Mouse (Mus musculus): ENCODE results near the gene Abcc9.
"Not testable (repeated sequence)": the region's sequence is repeated elsewhere in the genome, so short reads cannot be mapped to it uniquely, and the experiment has no call there.

The Abcc9 gene

DNA sequence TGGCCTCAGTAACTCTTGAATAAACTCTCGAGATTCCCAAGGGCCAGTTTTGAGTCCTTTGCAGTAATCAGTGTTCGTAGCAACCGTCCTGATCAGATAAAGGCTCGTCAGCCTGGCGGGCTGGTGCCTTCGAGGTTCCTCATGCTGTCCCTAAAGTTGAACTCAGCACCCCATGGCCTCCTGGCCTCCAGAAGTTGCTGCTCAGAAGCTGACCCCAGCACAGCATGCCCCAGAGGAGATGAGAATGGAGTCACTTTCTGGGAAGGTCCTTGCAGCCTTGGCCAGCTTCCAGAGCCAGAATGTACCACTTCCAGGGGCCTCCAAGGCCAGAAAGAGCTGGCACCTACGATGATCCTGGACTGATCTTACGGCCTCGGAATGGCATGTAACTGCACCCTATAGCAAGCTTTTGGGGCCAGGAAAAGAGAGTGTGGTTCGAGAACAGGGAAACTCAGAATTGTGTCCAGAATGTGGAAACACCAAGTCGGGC is 1.4 kb upstream of the Abcc9 start:
- no peak for DNase-seq (ENCODE audit: low read depth, low spot score)

GRCm38 (mm10) chr6:142701161-142701560 is 954 bp downstream of the Abcc9 start:
- no peak for DNase-seq (ENCODE audit: low read depth, low spot score)

DNA sequence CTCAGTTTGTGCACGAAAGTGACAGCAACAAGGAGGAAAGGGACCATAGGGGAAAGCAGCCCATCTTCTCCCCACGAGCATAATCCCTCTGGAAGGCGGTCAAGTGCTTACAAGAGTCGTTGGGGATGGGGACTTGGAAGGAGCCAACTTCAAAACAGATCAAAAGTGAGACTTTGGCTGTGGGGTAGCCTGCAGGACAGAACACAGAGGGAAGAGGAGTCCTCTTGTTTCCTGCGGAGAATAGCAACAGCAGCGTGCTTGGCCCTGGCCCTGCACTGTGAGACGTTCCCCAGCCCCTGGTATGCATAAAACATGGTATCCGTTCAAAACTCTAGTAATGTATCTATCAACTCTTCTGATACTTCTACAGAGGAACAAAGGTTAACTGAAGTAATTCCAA is 1.4 kb downstream of the Abcc9 start:
- DNase-seq (ENCODE audit: low read depth, low spot score): no peak

DNA sequence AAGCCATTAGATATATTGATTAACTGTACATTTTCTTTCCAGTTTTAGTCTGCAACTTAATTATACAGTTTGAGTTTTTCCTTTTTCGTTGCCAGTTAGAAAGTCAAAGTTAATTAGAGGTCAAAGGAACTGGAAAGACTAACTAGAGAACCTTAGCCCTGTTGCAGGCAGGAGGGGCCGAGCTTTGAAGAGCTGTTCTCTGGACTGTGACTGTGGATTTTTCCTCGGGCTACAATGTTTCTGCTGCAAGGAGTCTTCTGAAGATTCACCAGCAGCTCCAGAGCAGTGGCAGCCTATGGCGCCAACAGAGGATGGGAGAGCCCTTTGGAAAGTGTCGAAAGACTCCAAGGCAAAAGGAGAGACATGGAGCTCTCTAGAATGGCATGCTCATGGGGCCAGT is 10.0 kb downstream of the Abcc9 start:
- DNase-seq (ENCODE audit: low read depth, low spot score): no peak

DNA sequence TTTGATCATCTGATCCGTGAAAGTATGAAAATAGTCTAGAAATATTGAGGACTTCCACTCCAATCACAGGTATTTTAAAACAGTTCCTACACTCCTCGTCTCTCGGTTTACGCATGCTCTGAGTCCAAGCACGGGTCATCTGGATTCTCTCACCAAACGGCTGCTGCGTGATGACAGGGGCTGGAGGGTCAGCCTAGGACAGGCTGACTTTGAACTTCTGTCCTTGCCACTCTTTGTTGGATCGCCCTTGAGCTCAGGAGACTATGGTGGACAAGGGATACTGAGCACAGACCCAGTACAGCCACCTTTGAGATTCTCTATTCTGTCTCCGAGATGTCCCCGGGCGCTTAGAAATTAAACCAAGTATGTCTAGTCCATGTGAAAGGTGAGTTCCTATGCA is 12.4 kb downstream of the Abcc9 start:
- DNase-seq (ENCODE audit: low read depth, low spot score): no peak

DNA sequence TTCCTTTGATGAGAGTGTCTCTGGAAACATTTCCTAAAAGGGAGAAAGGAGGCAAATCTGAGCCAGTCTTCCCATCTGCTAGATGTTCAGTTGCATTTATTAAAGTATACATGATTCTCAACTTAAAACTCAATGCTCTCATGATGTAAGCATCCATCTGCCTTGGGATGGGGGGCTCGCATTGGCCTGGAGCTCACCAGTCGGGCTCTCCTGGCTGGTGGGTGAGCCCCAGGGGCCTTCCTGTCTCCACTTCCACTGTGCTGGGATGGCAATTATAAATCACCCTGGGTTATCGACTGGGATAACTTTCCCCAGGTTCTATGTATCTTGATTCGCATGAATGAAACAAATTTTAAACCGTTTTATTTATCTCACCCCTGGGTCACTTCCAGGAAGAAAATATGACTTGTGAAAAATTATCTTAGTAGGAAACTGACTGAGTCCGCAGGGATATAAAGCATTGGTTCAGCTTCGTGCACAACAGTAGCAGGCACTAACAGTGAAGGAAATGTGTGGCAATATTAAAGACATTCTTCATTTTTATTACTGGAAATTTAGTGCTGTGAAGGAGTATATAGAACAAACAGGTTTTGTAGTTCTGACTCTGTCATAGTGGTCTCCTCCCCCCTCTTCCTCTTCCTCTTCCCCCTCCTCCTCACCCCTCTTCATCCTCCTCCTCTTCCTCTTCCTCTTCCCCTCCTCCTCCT is 19.0 kb downstream of the Abcc9 start:
- no peak for DNase-seq (ENCODE audit: low read depth, low spot score)

GRCm38 (mm10) chr6:142670021-142670420 is 32.1 kb downstream of the Abcc9 start:
- DNase-seq (ENCODE audit: low read depth, low spot score): no peak

GRCm38 (mm10) chr6:142669343-142669742 is 32.8 kb downstream of the Abcc9 start:
- no peak for DNase-seq (ENCODE audit: low read depth, low spot score)

DNA sequence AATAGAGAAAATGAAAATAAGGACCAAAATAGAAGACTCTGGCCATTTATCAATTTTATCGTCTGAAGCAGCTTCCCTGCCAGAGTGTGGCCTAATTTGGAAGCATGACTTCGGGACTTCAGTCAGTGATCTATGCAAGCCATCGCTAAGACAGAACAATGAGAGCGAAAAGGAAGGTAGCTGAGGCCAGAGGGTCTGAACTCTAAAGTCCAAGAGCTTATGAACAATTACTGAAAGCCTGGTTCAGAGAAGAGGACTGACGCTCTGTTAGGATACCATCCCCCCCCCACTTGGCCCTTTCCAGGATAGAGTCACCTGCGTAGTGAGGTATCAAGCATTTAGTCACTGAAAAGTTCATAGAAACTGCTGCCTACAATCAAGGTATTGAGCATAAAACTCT is 33.3 kb downstream of the Abcc9 start:
- DNase-seq (ENCODE audit: low read depth, low spot score): no peak

GRCm38 (mm10) chr6:142668419-142668766 is 33.7 kb downstream of the Abcc9 start:
- DNase-seq (ENCODE audit: low read depth, low spot score): no peak

DNA sequence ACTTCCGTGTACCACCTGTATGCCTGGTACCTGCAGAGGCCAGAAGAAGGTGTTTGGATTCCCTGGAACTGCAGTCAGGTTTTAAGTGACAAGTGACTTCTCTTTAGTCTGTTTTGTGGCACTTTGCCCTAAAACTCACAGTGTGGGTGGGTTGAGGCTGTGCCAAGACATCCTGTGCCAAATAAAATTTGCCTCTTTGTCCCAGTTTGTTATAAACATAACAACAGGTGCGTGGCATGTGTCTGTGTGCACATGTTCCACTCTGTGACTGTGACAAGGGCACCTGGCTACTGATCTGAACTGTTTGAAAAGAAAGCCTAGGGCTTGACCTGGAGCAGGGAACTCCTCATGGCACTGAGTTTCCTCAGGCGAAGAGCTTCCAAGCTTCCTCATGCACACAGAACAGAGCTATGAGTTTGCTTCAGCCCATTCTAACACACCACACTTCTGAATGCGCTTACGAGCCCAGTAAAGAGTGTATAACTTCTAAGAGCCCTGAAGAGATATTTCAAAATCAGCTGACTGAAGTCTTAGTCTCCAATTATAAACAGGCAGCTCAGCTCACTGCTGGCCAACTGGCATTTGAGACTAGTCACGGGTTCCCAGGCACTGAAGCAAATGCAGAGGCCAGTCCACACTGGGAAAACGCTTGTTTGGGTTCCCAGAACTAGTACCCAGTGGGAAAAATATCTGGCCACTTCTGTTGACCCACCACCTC is 34.3 kb downstream of the Abcc9 start:
- DNase-seq (ENCODE audit: low read depth, low spot score): no peak

- not testable (repeated sequence) for DNase-seq (ENCODE audit: low read depth, low spot score)
Observed at GRCm38 (mm10) chr6:142662056-142662455, 40.1 kb downstream of the Abcc9 start.

DNA sequence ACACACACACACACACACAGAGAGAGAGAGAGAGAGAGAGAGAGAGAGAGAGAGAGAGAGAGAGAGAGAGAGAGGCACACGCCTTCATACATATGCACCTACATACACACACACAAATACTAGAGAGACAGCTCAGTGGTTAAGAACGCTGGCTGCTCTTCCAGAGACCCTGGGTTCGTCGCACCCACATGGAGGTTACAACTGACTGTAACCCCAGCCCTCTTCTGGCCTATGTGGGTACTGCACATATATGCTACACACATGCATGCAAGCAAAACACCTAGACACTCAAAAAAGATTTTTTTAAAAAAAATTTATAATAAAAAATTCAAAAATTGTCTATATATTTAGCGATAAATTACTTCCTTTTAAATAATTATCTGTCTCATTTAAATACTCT is 43.1 kb downstream of the Abcc9 start:
- peak; percentile 81 for DNase-seq (ENCODE audit: low read depth, low spot score)

GRCm38 (mm10) chr6:142654561-142654960 is 47.6 kb downstream of the Abcc9 start:
- no peak for DNase-seq (ENCODE audit: low read depth, low spot score)

- DNase-seq (ENCODE audit: low read depth, low spot score): no peak
Observed at GRCm38 (mm10) chr6:142652175-142652574, 49.9 kb downstream of the Abcc9 start.

DNA sequence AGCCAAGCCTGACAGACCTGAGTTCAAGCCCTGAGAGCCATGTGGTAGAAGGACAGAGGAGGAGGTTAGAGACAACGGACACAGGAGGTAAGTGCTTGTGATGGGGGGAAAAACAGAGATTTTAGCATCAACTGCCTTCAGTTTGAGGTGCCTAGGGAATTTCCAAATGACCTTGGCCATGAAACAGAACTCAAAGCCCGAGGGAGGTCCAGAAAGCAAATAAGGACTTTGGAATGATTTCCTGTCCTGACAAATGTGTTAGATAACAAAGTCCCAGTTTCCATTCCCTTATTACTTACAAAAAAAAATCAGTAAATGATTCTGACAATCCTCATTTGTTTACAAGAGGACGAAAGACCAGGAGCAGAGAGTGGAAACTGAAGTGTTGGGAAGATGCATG is 52.8 kb downstream of the Abcc9 start:
- no peak for DNase-seq (ENCODE audit: low read depth, low spot score)

- no peak for DNase-seq (ENCODE audit: low read depth, low spot score)
Observed at GRCm38 (mm10) chr6:142645474-142645873, 56.6 kb downstream of the Abcc9 start.

- no peak for DNase-seq (ENCODE audit: low read depth, low spot score)
Observed at GRCm38 (mm10) chr6:142639301-142639700, 62.8 kb downstream of the Abcc9 start.

GRCm38 (mm10) chr6:142635654-142636053 is 66.5 kb downstream of the Abcc9 start:
- no peak for DNase-seq (ENCODE audit: low read depth, low spot score)

DNA sequence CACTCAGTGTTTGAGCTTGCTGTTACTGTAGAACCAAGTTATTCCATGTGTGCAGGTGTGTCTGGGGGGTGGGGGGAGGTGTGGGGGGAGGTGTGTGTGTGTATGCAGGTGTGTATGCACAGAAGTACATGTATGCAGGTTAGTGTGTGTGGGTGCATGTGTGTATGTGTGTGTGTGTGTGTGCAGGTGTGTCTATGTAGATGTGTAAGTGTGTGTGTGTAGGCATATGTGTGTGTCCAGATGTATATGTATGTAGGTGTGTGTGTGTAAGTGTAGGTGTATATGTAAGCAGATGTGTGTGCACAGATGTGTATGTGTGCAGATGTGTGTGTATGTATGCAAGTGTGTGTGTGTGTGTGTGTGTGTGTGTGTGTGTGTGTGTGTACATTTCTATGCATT is 66.9 kb downstream of the Abcc9 start:
- DNase-seq (ENCODE audit: low read depth, low spot score): no peak

DNA sequence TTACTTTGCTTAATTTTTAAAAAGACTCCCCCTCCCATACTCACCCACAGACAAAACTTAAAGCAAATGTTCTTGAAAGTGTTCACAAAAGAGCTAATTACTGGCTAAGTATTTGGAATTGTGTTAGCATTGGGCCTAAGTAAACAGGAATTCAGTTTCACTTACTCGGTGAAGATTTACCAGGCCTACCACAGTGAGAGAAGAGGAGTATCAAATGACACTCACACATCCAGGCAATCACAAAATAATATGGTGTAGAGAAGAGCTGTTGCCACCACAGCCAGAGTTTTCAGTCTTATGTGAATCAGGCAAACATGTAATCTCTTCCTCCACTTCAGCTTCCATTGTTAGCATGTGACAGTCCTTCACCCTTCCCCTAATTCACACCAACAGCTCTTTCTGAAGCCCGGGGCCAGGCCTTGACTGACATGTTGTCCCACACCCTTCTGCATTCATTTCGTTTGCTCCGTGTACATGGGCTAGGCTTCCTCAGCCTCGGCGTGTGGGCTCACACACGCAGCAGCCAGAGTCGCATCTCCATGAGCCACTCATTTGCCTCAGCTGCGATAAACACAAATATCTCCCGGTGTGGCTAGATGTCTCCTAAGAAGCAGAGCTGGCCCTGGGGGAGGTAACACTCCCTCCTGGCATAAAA is 67.5 kb downstream of the Abcc9 start:
- DNase-seq (ENCODE audit: low read depth, low spot score): no peak

- no peak for DNase-seq (ENCODE audit: low read depth, low spot score)
Observed at GRCm38 (mm10) chr6:142623351-142623750, 78.8 kb downstream of the Abcc9 start.

DNA sequence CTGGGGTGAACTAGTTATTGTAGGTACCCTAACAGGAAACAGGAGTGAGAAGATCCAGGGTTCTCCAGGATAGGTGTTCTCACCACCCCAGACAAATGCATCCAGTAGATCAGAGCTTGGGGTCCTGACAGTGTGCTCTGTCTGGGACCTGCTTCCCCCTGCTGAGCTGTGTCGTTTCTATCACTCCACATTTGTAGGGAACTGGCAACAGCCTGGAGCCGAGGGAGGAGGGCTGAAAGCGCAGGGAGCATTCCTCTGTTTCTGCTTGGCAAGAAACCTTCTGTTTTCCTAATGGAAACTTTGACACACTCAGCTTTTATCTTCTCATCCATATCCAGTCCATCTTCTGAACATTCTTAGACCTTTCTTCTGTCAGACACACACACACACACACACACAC is 85.5 kb downstream of the Abcc9 start:
- DNase-seq (ENCODE audit: low read depth, low spot score): no peak

Measured in ES-CJ7 (cell line).